Mouse (Mus musculus): Measurements from ENCODE around the gene Lhpp. TPM values are rescaled to one million over a fixed set of nuclear protein-coding genes. Genes with fewer than 3 reads are reported as not detected.

The Lhpp gene
- polyA plus RNA-seq, 1 experiment from 2014 or later = 14.5 TPM

GRCm38 (mm10) chr7:132703515-132704309 is 93.3 kb downstream of the Lhpp start:
- Histone ChIP-seq H3K27ac (no peak overlapping the region), H3K4me1 (no peaks in the 10 kb centered on the region), H3K9me3 (replicated peaks) (no peaks in the 10 kb centered on the region), H3K9ac (no peak overlapping the region), H3K4me3 (no peak overlapping the region), H3K4me2 (no peak overlapping the region), H3K36me3 (ENCODE audit: poor library complexity, severe bottlenecking) (no peaks in the 10 kb centered on the region), H3K27me3 (no peaks in the 10 kb centered on the region)
- ATAC-seq = no peak
- WGBS = 87% methylated on average over 9 of the region's 9 CpGs

- no peak overlapping the region for H3K4me2 ChIP-seq
- WGBS = 85% methylated on average over 8 of the region's 8 CpGs
- H3K27me3 ChIP-seq = no peaks in the 10 kb centered on the region
- H3K27ac ChIP-seq = no peak overlapping the region
- no peak for ATAC-seq
- no peaks in the 10 kb centered on the region for H3K9me3 ChIP-seq (replicated peaks)
- H3K4me1 ChIP-seq = no peaks in the 10 kb centered on the region
- H3K4me3 ChIP-seq = no peak overlapping the region
- H3K36me3 ChIP-seq (ENCODE audit: poor library complexity, severe bottlenecking) = no peaks in the 10 kb centered on the region
- no peak overlapping the region for H3K9ac ChIP-seq
These were observed 94.0 kb downstream of the Lhpp start for GRCm38 (mm10) chr7:132704310-132704875.

GRCm38 (mm10) chr7:132705130-132705529 is 94.7 kb downstream of the Lhpp start:
- Histone ChIP-seq H3K4me3 (no peak overlapping the region), H3K9me3 (replicated peaks) (no peaks in the 10 kb centered on the region), H3K4me2 (no peak overlapping the region), H3K9ac (no peak overlapping the region), H3K27me3 (no peaks in the 10 kb centered on the region), H3K36me3 (ENCODE audit: poor library complexity, severe bottlenecking) (no peaks in the 10 kb centered on the region), H3K4me1 (no peaks in the 10 kb centered on the region), H3K27ac (no peak overlapping the region)
- ATAC-seq = no peak
- 93% methylated on average over 7 of the region's 7 CpGs for WGBS

GRCm38 (mm10) chr7:132711579-132711978 is 101.1 kb downstream of the Lhpp start:
- H3K9ac ChIP-seq = no peak overlapping the region
- H3K27ac ChIP-seq = no peak overlapping the region
- 83% methylated on average over 9 of the region's 9 CpGs for WGBS
- no peak overlapping the region for H3K4me2 ChIP-seq
- no peak for ATAC-seq
- no peaks in the 10 kb centered on the region for H3K27me3 ChIP-seq
- peaks cover 45% of the 10 kb centered on the region for H3K4me1 ChIP-seq
- peaks cover 27% of the 10 kb centered on the region for H3K36me3 ChIP-seq (ENCODE audit: poor library complexity, severe bottlenecking)
- no peaks in the 10 kb centered on the region for H3K9me3 ChIP-seq (replicated peaks)
- no peak overlapping the region for H3K4me3 ChIP-seq

- Histone ChIP-seq H3K4me3 (no peak overlapping the region), H3K36me3 (ENCODE audit: poor library complexity, severe bottlenecking) (peaks cover 27% of the 10 kb centered on the region), H3K9ac (peak overlapping the region; percentile 3; the same call in 1 of the 2 replicates), H3K9me3 (replicated peaks) (no peaks in the 10 kb centered on the region), H3K4me2 (no peak overlapping the region), H3K4me1 (peaks cover 45% of the 10 kb centered on the region), H3K27ac (peak overlapping the region; percentile 20; the same call in 1 of the 2 replicates), H3K27me3 (no peaks in the 10 kb centered on the region)
- WGBS = 44% methylated on average over 16 of the region's 16 CpGs
- peak; percentile 39 for ATAC-seq
These were observed 101.7 kb downstream of the Lhpp start for GRCm38 (mm10) chr7:132712044-132712708.

GRCm38 (mm10) chr7:132712956-132713355 is 102.5 kb downstream of the Lhpp start:
- ATAC-seq = no peak
- 81% methylated on average over 7 of the region's 7 CpGs for WGBS
- Histone ChIP-seq H3K4me2 (no peak overlapping the region), H3K27ac (no peak overlapping the region), H3K4me3 (no peak overlapping the region), H3K36me3 (ENCODE audit: poor library complexity, severe bottlenecking) (peaks cover 27% of the 10 kb centered on the region), H3K4me1 (peaks cover 48% of the 10 kb centered on the region), H3K9ac (no peak overlapping the region), H3K27me3 (no peaks in the 10 kb centered on the region), H3K9me3 (replicated peaks) (no peaks in the 10 kb centered on the region)

- 84% methylated on average over 8 of the region's 8 CpGs for WGBS
- Histone ChIP-seq H3K9me3 (replicated peaks) (no peaks in the 10 kb centered on the region), H3K36me3 (ENCODE audit: poor library complexity, severe bottlenecking) (peaks cover 27% of the 10 kb centered on the region), H3K4me2 (no peak overlapping the region), H3K27me3 (no peaks in the 10 kb centered on the region), H3K4me1 (peaks cover 54% of the 10 kb centered on the region), H3K27ac (peak overlapping the region; percentile 62), H3K9ac (no peak overlapping the region), H3K4me3 (no peak overlapping the region)
- no peak for ATAC-seq
These were observed 103.2 kb downstream of the Lhpp start for GRCm38 (mm10) chr7:132713483-132714126.

- Histone ChIP-seq H3K9ac (peak overlapping the region; percentile 43; the same call in 1 of the 2 replicates), H3K4me1 (peaks cover 59% of the 10 kb centered on the region), H3K4me3 (no peak overlapping the region), H3K4me2 (no peak overlapping the region), H3K27ac (peak overlapping the region; percentile 62), H3K9me3 (replicated peaks) (no peaks in the 10 kb centered on the region), H3K27me3 (no peaks in the 10 kb centered on the region), H3K36me3 (ENCODE audit: poor library complexity, severe bottlenecking) (peaks cover 27% of the 10 kb centered on the region)
- ATAC-seq = peak; percentile 60
- WGBS = 26% methylated on average over 6 of the region's 6 CpGs
These were observed 103.9 kb downstream of the Lhpp start for GRCm38 (mm10) chr7:132714236-132714923.

- Histone ChIP-seq H3K36me3 (ENCODE audit: poor library complexity, severe bottlenecking) (peaks cover 27% of the 10 kb centered on the region), H3K9ac (peak overlapping the region; percentile 5; the same call in 1 of the 2 replicates), H3K4me2 (no peak overlapping the region), H3K27me3 (no peaks in the 10 kb centered on the region), H3K4me3 (no peak overlapping the region), H3K4me1 (peaks cover 67% of the 10 kb centered on the region), H3K9me3 (replicated peaks) (no peaks in the 10 kb centered on the region), H3K27ac (peak overlapping the region; percentile 62)
- ATAC-seq = no peak
- WGBS = 90% methylated on average over 4 of the region's 4 CpGs
These were observed 104.8 kb downstream of the Lhpp start for GRCm38 (mm10) chr7:132715259-132715658.

- Histone ChIP-seq H3K36me3 (ENCODE audit: poor library complexity, severe bottlenecking) (peaks cover 12% of the 10 kb centered on the region), H3K9ac (no peak overlapping the region), H3K4me3 (no peak overlapping the region), H3K9me3 (replicated peaks) (no peaks in the 10 kb centered on the region), H3K4me2 (no peak overlapping the region), H3K4me1 (peaks cover 77% of the 10 kb centered on the region), H3K27ac (no peak overlapping the region), H3K27me3 (no peaks in the 10 kb centered on the region)
- ATAC-seq = no peak
- WGBS = 91% methylated on average over 4 of the region's 4 CpGs
These were observed 109.1 kb downstream of the Lhpp start for GRCm38 (mm10) chr7:132719570-132719969.

GRCm38 (mm10) chr7:132720562-132720961 is 110.1 kb downstream of the Lhpp start:
- Histone ChIP-seq H3K9ac (no peak overlapping the region), H3K36me3 (ENCODE audit: poor library complexity, severe bottlenecking) (peaks cover 2% of the 10 kb centered on the region), H3K27me3 (no peaks in the 10 kb centered on the region), H3K4me3 (no peak overlapping the region), H3K27ac (peak overlapping the region; percentile 41), H3K9me3 (replicated peaks) (no peaks in the 10 kb centered on the region), H3K4me1 (peaks cover 71% of the 10 kb centered on the region), H3K4me2 (no peak overlapping the region)
- peak; percentile 80 for ATAC-seq
- WGBS = 70% methylated on average over 8 of the region's 8 CpGs

Data from forebrain, embryonic 13.5 days (tissue).